Mouse (Mus musculus) small intestine, adult 2 months (tissue): ENCODE results near the gene Pitpnb.

Source experiments
- CTCF ChIP-seq: fragments of 200-500 bp; IDR thresholded peaks from 2 replicates; pipeline ENCODE4 v1.5.1; 2012; ENCODE audit warnings: low read depth, mild to moderate bottlenecking, control low read depth, inconsistent platforms, low read length, moderate library complexity, mixed read lengths; ENCODE audit not compliant: insufficient replicate concordance, insufficient read length; ENCODE audit errors: extremely low read depth
- POLR2A ChIP-seq: fragments of 200-500 bp; IDR thresholded peaks from 2 replicates; pipeline ENCODE4 v1.6.1; 2012; ENCODE audit warnings: low read depth, mild to moderate bottlenecking, control low read depth, inconsistent platforms, low read length, moderate library complexity

GRCm38 (mm10) chr5:111391485-111391884 lies 60.9 kb downstream of the Pitpnb start:
- TF ChIP-seq CTCF: no peak
- no peak for TF ChIP-seq POLR2A
